ENCODE assay signal across 9 mouse cellular contexts in genomic region chr7:28593206-28594111, GRCm38 (mm10). TPM values are rescaled to one million over a fixed set of nuclear protein-coding genes. Genes with fewer than 3 reads are reported as not detected.
A peak's percentile ranks its signal among the peaks of the same experiment; 100 is the strongest.
DNase-seq lines count a peak whose midpoint lies in the region; ATAC-seq and TF ChIP-seq lines count a peak whose summit lies in the region.
"Had no signal": no experiment of that assay in that cellular context is flagged by ENCODE, and none has a peak within 500 bp of the region (broad histone marks: within the 10 kb centered on the region; RNA-seq: fewer than 3 reads in every experiment).

No protein-coding gene starts in this region.

- WGBS in stomach, embryonic 15.5 days: 39% methylated on average over 14 of the region's 14 CpGs

- no peaks in the 10 kb centered on the region for H3K27me3 ChIP-seq in E14TG2a.4 (ENCODE audit: insufficient read depth, low read length)
- no peaks in the 10 kb centered on the region for H3K27me3 ChIP-seq in stomach, embryonic 15.5 days (replicated peaks)

- H3K4me1 ChIP-seq in E14TG2a.4 (replicated peaks; ENCODE audit: low read depth, low read length): peaks cover 82% of the 10 kb centered on the region
- peaks cover 61% of the 10 kb centered on the region for H3K4me1 ChIP-seq in stomach, embryonic 15.5 days

- H3K36me3 ChIP-seq in E14TG2a.4 (ENCODE audit: insufficient read depth, low read length): peaks cover 62% of the 10 kb centered on the region
- no peaks in the 10 kb centered on the region for H3K36me3 ChIP-seq in stomach, embryonic 15.5 days

- no peaks in the 10 kb centered on the region for H3K9me3 ChIP-seq in E14TG2a.4 (ENCODE audit: low read length)
- H3K9me3 ChIP-seq in stomach, embryonic 15.5 days: no peaks in the 10 kb centered on the region

- peak overlapping the region; percentile 57 for H3K4me3 ChIP-seq in E14TG2a.4 (replicated peaks; ENCODE audit: low read length)
- H3K4me3 ChIP-seq in stomach, embryonic 15.5 days (replicated peaks): no peak overlapping the region

- no peak for ATAC-seq in cerebellum, adult (ENCODE audit: insufficient number of reproducible peaks, low FRiP score, low TSS enrichment)
- no peak for ATAC-seq in stomach, embryonic 15.5 days (ENCODE audit: insufficient read depth, low FRiP score, low read depth)

- TF ChIP-seq CTCF in E14TG2a.4 (conservative IDR thresholded peaks at IDR 0.05; ENCODE audit: low read length): no peak

- 0 out of 2 replicates have a peak overlapping the region, but pooled peaks have one; percentile 17 for H3K27ac ChIP-seq in stomach, embryonic 15.5 days

- DNase-seq in cerebellum, adult 9-10 months: peak; percentile 17
- DNase-seq in heart, adult 9 months (ENCODE audit: low spot score in 2 of 2): peak; percentile 75 to 90
- peak; percentile 69 to 72 for DNase-seq in kidney, postnatal 36 days
- no peak for DNase-seq in urinary bladder, postnatal 36 days (ENCODE audit: low spot score in 2 of 2)
- DNase-seq in thymus, adult 18-20 months: no peak

- H3K4me2 ChIP-seq in stomach, embryonic 15.5 days: no peak overlapping the region

- no peak overlapping the region for H3K9ac ChIP-seq in stomach, embryonic 15.5 days

RNA-seq across cellular contexts. Expression of gene Samd4b, which starts 4.5 kb away (rescaled TPM):
- polyA plus RNA-seq in stomach, embryonic 15.5 days (2015; fragmentation: Nextera tagmentation; extraction: Ambion mirVana): 18.5 and 22.1 TPM in 2 replicates

RNA-seq across cellular contexts. Expression of gene Pak4, which starts 4.5 kb away (rescaled TPM):
- polyA plus RNA-seq in stomach, embryonic 15.5 days (2015; fragmentation: Nextera tagmentation; extraction: Ambion mirVana): 50.2 and 56.0 TPM in 2 replicates

RNA-seq across cellular contexts. Expression of gene Acp7, which starts 37.7 kb away (rescaled TPM):
- 0.08 TPM in 1 of 2 replicates, not detected in the other for polyA plus RNA-seq in stomach, embryonic 15.5 days (2015; fragmentation: Nextera tagmentation; extraction: Ambion mirVana)

RNA-seq across cellular contexts. Expression of gene Nccrp1, which starts 46.4 kb away (rescaled TPM):
- 2.4 and 6.1 TPM in 2 replicates for polyA plus RNA-seq in stomach, embryonic 15.5 days (2015; fragmentation: Nextera tagmentation; extraction: Ambion mirVana)

RNA-seq across cellular contexts. Expression of gene Sycn, which starts 52.8 kb away (rescaled TPM):
- 103 and 114 TPM in 2 replicates for polyA plus RNA-seq in stomach, embryonic 15.5 days (2015; fragmentation: Nextera tagmentation; extraction: Ambion mirVana)
- polyA plus RNA-seq: embryonic facial prominence, embryonic 14.5 days had no signal

Comparison
In these comparisons a context has a peak if more than half of its experiments do, and no peak if none do; other contexts are left out.
1. DNase-seq: peak in cerebellum, adult 9-10 months (single experiment), heart, adult 9 months (2 of 2) and kidney, postnatal 36 days (2 of 2); none in urinary bladder, postnatal 36 days (0 of 2) and thymus, adult 18-20 months (0 of 2).